Mouse (Mus musculus): ENCODE data around the gene Cog6.

Cog6 gene

DNA sequence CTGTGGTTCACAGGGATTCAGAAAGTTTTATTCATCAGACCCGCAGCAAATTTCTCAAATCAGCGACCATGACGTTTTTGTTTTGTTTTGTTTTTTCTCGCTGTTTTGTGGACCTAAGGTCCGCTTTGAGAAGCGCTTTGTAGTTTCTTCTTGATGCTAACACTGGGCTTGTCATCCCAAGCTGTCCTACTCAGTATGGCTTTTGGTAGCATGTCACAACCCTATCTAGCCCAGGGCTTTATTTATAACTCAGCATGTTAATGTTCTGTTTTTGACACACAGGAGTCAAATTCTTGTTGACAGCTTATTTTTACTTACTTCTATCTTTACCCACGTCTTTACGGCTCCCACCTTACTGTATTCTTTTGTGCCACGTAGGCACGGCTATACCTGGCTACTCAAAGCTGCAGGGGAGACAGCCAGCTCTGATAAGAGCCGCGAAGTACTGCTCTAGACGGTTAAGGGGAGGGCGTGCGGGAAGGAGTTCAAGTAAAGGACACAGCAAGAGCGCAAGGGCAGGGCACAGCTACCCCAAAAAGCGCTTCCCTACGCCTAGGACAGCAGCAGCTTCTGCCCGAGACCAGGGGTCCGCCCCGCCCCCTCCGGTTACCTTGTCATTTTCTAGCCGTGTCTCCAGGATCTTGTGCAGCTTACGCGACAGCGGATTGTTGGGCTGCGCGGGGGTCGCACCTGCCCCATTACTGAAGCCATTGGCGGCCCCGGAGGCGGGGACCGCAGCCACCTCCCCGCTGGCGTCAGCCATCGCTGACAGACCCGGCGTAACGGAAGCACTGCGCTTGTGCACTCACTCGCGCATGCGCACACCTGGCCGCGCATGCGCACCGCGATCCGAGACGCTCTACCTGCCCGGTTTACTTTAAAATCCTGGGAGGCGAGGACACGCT is at the start of gene Cog6:
Gene Cog6, minus strand, starts transcription at position 802 of the 905 bp plus-strand sequence.
- peak; percentile 92 for DNase-seq (ENCODE audit: low read depth, low spot score)

GRCm38 (mm10) chr3:53066095-53066372 is 49.0 kb upstream of the Cog6 start:
- no peak for DNase-seq (ENCODE audit: low read depth, low spot score)

DNA sequence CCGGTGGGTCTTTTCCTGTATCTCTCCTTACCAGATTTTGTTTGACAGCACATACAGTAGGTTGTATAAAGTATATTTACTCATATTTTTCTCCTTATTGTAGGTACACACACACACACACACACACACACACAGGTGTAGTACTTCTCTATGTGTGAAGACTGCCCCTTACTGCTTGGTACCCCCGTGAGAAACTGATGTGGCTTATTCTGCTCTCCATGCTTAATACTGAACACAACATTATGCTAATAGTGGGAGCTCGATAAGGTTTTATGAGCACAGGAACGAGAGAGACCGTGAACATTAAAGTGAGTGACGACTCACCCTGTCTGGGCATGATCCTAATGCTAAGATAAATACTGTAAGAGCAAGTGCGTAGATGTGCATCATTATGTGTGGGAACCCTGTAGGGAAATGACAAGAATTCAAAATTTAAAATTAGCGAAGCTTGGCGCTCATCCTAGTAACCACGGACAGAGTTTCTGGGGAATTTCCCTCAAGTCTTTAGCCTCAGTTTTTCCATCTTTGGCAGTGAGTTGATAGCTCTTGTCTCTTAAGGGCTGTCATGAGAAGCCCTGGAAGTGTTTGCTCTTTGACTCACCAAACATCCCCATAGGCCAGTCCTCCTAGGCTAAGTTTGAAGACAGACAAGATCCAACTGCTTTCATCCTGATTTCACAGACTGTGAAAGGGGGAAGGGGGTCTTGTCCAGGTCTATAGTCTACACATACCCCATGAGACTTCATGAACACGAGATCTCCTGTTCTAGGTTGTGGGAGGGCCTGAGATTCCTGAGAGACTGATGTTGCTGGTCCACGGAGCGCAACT is 48.4 kb upstream of the Cog6 start:
- DNase-seq (ENCODE audit: low read depth, low spot score): no peak

DNA sequence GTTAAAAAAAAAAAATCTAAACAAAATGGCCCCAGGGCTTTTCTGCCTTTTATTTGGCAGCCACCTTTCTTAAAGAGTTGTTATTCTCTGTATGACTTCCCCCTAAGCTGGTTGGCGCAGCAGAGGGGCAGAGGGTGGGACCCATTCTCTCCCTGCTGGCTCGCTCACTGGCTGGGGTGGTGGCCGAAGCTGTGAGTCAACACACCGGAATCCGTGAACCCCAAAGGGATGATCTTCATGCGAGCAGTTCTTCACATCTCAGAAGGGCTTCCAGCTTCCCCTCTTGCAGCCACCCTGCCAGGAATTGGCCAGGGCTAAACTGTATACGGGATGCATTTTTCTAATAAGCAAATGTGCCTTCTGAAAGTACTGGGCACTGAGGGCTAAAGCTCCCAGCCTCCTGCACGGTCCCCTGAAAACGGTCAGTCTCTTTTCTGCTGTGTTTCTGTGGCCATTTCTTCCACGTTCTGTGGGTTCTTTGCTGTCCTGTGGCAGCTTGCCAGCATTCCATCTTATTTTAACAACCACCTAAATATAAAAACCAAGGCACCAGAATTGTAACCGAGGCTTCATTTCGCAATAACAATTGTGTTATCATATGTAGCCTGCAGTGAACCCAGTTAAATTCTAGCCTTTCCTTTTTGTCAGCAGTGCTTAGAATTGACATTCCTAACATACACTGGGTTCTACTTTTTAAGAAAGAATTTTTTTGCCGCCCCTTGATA is 46.5 kb upstream of the Cog6 start:
- no peak for DNase-seq (ENCODE audit: low read depth, low spot score)

GRCm38 (mm10) chr3:53059959-53060358 is 42.9 kb upstream of the Cog6 start:
- no peak for DNase-seq (ENCODE audit: low read depth, low spot score)

- DNase-seq (ENCODE audit: low read depth, low spot score): no peak
Observed at GRCm38 (mm10) chr3:53056430-53056829, 39.4 kb upstream of the Cog6 start.

- no peak for DNase-seq (ENCODE audit: low read depth, low spot score)
Observed at GRCm38 (mm10) chr3:53052385-53052784, 35.3 kb upstream of the Cog6 start.

DNA sequence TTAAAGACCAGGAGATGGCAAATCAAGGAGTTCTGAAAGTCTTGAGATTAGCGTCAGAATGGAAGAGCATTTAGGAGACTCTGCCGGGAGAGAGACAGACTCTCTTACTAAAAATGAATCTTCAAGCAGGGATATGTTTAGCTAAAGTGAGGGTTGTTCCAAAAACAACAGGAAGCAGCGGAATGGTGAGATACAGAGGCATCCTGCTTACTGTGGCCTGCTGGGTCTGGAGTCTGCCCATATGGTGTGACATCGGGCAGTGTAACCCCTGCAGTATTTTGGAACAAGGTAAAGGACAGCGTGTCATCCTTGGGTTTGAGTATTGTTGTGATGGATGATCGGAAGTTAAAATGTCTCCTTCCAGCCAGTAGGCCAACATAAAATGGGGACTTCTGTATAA is 29.3 kb upstream of the Cog6 start:
- DNase-seq (ENCODE audit: low read depth, low spot score): no peak

DNA sequence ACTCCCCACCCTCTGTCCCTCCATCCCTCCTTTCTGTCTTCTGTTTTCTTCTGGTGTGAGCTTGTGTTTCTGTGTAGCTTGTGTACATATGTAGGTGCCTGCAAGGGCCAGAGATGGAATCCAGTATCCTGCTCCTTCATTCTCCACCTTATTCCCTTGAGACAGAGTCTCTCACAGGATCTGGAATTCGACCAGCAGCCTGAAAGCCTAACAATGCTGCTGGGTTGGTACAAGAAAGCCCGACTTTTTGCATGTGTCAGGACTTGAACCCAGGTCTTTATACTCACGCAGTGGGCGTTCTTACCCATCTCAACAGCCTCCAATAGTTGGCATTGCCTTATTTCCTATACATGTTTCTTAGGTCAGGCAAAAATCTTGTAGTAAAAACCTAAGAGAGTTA is 28.7 kb upstream of the Cog6 start:
- DNase-seq (ENCODE audit: low read depth, low spot score): no peak

- no peak for DNase-seq (ENCODE audit: low read depth, low spot score)
Observed at GRCm38 (mm10) chr3:53044682-53045299, 27.8 kb upstream of the Cog6 start.

GRCm38 (mm10) chr3:53044238-53044637 is 27.2 kb upstream of the Cog6 start:
- no peak for DNase-seq (ENCODE audit: low read depth, low spot score)

DNA sequence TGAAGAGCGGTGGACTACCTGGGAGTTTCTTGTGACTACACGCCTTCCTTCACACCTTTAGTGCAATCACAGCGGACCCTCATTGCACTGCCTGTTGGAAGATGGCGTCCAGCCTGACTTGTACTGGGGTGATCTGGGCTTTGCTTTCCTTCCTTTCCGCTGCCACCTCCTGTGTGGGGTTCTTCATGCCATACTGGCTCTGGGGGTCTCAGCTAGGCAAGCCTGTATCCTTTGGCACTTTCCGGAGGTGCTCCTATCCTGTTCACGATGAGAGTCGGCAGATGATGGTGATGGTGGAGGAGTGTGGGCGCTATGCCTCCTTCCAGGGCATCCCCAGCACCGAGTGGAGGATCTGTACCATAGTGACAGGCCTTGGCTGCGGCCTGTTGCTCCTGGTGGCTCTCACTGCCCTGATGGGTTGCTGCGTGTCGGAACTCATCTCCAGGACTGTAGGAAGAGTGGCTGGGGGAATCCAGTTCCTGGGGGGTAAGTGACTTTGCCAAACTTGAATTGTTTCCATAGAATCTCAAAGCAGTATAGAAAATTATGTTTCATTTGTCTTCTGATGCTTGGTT is 26.3 kb upstream of the Cog6 start:
- DNase-seq (ENCODE audit: low read depth, low spot score): no peak

GRCm38 (mm10) chr3:53042240-53042567 is 25.2 kb upstream of the Cog6 start:
- DNase-seq (ENCODE audit: low read depth, low spot score): peak; percentile 12

GRCm38 (mm10) chr3:53041411-53042239 is 24.6 kb upstream of the Cog6 start, which contains the start of gene Lhfp:
Gene Lhfp, plus strand, starts transcription at chr3:53041528.
- DNase-seq (ENCODE audit: low read depth, low spot score): peak; percentile 52

GRCm38 (mm10) chr3:53040593-53041410 is 23.8 kb upstream of the Cog6 start:
- no peak for DNase-seq (ENCODE audit: low read depth, low spot score)

DNA sequence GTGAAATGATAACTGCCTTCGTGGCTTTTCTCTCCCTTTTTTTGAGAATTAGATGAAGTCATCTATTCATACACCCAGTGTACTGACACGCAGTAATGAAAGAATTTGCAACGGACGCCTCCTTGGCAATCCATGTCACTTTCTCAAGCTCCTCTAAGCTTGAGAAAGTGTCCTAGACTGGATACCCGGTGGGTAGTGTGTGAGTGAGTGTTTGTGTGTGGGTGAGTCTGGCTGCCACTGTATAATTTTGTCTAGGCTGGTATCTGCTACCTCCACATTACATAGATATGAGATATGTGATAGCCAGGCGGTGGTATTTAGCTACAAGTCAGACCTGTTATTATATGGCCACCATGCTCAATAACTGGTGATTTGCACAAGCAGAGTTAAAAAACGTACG is 22.7 kb upstream of the Cog6 start:
- DNase-seq (ENCODE audit: low read depth, low spot score): no peak

DNA sequence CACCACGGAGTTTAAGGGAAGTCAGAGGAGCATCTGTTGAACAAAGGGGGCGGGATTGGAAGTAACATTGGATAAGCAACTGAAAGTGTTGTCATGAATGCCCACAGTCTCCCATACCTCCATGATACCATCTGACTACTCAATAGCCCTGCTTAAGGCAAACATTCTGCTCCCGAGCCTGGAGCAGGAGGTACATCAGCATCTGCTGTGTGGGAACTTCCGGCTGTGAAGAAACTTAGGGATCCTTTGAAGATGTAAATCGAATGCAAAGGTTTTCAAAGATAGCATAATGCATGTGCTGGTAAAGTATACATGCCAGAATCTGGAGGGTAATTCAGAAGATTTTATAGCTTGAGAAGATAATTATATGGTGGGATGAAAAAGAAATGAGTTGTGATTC is 21.9 kb upstream of the Cog6 start:
- no peak for DNase-seq (ENCODE audit: low read depth, low spot score)

DNA sequence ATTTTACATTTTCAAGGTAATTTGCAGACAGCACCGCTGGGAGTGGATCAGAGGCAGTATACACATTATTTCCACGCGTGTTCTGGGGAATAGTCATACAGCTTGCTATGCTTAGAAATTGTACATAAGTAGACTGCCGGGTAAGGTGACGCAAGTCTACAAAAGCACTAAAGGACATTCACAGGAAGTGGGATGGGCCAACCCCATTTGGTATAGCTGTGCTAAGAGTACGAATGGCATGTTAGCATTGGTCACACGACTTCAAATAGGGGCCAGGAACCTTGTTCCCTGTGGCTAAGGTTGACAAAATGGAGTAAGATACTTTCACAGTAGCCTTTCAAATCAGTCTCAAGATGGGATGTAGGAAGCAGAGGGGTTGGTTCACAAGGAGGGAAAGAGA is 19.9 kb upstream of the Cog6 start:
- no peak for DNase-seq (ENCODE audit: low read depth, low spot score)

GRCm38 (mm10) chr3:53036076-53036475 is 19.0 kb upstream of the Cog6 start:
- DNase-seq (ENCODE audit: low read depth, low spot score): no peak

DNA sequence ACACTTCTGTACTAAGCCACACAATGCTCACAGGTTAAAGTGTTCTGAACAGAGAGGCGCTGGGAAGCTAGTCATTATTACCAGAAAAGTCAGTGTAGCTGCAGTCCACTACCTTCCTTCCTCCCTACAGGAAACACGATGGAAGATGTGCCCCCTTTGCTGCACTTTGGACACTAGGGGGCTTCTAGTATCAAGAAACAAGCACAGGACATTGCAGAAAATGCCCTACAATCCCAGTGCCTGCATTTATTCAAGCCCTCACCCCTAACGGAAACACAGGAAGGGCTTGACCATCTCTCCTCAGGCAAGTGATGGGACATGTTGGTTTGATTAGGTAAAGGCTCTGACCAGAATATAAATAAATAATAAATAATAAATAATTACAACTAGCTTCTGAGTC is 16.4 kb upstream of the Cog6 start:
- DNase-seq (ENCODE audit: low read depth, low spot score): peak; percentile 63
